ENCODE assay signal across 9 mouse cellular contexts in the genomic region with DNA sequence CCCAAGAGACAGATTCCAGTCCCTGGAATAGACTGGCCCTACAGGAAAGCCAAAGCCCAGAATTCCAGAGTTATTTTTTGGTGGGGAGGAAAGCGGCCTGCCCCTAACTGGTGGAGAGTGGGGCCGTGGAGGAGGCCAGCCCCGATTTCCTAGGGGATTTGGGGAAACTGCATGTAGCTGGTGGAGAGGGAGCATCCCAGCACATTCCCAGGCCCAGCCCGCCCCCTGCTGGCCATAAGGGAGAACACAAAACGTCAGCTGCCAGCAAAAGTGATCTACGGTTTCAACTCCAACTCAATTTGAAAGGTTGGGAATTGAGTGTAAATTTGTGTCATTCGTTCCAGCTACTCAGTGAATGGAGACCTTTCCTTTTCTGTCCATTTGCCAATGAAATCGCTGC. TPM values are rescaled to one million over a fixed set of nuclear protein-coding genes. Genes with fewer than 3 reads are reported as not detected.
DNase-seq lines count a peak whose midpoint lies in the region; ATAC-seq and TF ChIP-seq lines count a peak whose summit lies in the region.
"Had no signal": no experiment of that assay in that cellular context is flagged by ENCODE, and none has a peak within 500 bp of the region (broad histone marks: within the 10 kb centered on the region; RNA-seq: fewer than 3 reads in every experiment).

No protein-coding gene starts in this region.

- peak; percentile 57 for DNase-seq in ovary, postnatal 10 days (ENCODE audit: low spot score)
- no peak for DNase-seq in ovary, adult 18-20 months (ENCODE audit: low spot score)
- DNase-seq in left cerebral cortex, postnatal 14 days (ENCODE audit: low spot score in 2 of 2), result peak; percentile 84 to 89

- no peaks in the 10 kb centered on the region for H3K9me3 ChIP-seq in forebrain, embryonic 13.5 days (replicated peaks)
- no peaks in the 10 kb centered on the region for H3K9me3 ChIP-seq in hindbrain, embryonic 12.5 days (replicated peaks)
- H3K9me3 ChIP-seq: embryonic facial prominence, embryonic 15.5 days had no signal

- H3K27ac ChIP-seq in bone marrow macrophage, adult 2 months (ENCODE audit: insufficient read depth, low read depth, low read length), result no peak overlapping the region
- H3K27ac ChIP-seq in forebrain, embryonic 13.5 days, result no peak overlapping the region
- H3K27ac ChIP-seq in hindbrain, embryonic 12.5 days, result no peak overlapping the region
- H3K27ac ChIP-seq in olfactory bulb, adult 2 months (ENCODE audit: insufficient read depth, low read depth, low read length), result no peak overlapping the region
- H3K27ac ChIP-seq: embryonic facial prominence, embryonic 15.5 days had no signal

- WGBS in forebrain, embryonic 13.5 days, result 8% methylated on average over 8 of the region's 8 CpGs
- WGBS in hindbrain, embryonic 12.5 days, result 5% methylated on average over 8 of the region's 8 CpGs
- 4% methylated on average over 8 of the region's 8 CpGs for WGBS in olfactory bulb, adult 2 months

- H3K9ac ChIP-seq in forebrain, embryonic 13.5 days, result no peak overlapping the region
- no peak overlapping the region for H3K9ac ChIP-seq in hindbrain, embryonic 12.5 days
- H3K9ac ChIP-seq: embryonic facial prominence, embryonic 15.5 days had no signal

- H3K4me1 ChIP-seq in bone marrow macrophage, adult 2 months (ENCODE audit: control insufficient read depth, insufficient read depth, low read length), result no peaks in the 10 kb centered on the region
- H3K4me1 ChIP-seq in forebrain, embryonic 13.5 days, result peaks cover 28% of the 10 kb centered on the region
- peaks cover 10% of the 10 kb centered on the region for H3K4me1 ChIP-seq in hindbrain, embryonic 12.5 days
- peaks cover 9% of the 10 kb centered on the region for H3K4me1 ChIP-seq in olfactory bulb, adult 2 months (ENCODE audit: control insufficient read depth, insufficient read depth, low read length)

- TF ChIP-seq POLR2A in bone marrow macrophage, adult 2 months (IDR thresholded peaks at IDR 0.05; ENCODE audit: borderline replicate concordance, low read depth, low read length), result no peak
- TF ChIP-seq POLR2A in olfactory bulb, adult 2 months (IDR thresholded peaks at IDR 0.05; ENCODE audit: insufficient read depth, low read depth, low read length), result no peak

- no peak overlapping the region for H3K4me3 ChIP-seq in bone marrow macrophage, adult 2 months (ENCODE audit: insufficient read depth, low read length)
- no peak overlapping the region for H3K4me3 ChIP-seq in forebrain, embryonic 13.5 days
- no peak overlapping the region for H3K4me3 ChIP-seq in hindbrain, embryonic 12.5 days
- H3K4me3 ChIP-seq in olfactory bulb, adult 2 months (ENCODE audit: insufficient read depth, low read depth, low read length), result no peak overlapping the region
- H3K4me3 ChIP-seq: embryonic facial prominence, embryonic 15.5 days had no signal

- no peaks in the 10 kb centered on the region for H3K27me3 ChIP-seq in forebrain, embryonic 13.5 days
- no peaks in the 10 kb centered on the region; the same call in 1 of the 2 replicates for H3K27me3 ChIP-seq in hindbrain, embryonic 12.5 days
- H3K27me3 ChIP-seq: embryonic facial prominence, embryonic 15.5 days had no signal

- intact Hi-C loops in left cerebral cortex, postnatal 14 days (cut with DNase I), result loop anchor here (1.0 to 5.0 kb wide), 2 partner anchors 246 to 314 kb away; a partner anchor contains a TSS

- ATAC-seq in forebrain, embryonic 13.5 days, result peak; percentile 68
- ATAC-seq in hindbrain, embryonic 12.5 days (ENCODE audit: low FRiP score), result 0 out of 2 replicates have a peak, but pooled peaks have one; percentile 43
- ATAC-seq in megakaryocyte, adult 5-6 weeks (ENCODE audit: poor library complexity, severe bottlenecking), result no peak

- H3K4me2 ChIP-seq in forebrain, embryonic 13.5 days, result no peak overlapping the region
- no peak overlapping the region for H3K4me2 ChIP-seq in hindbrain, embryonic 12.5 days (replicated peaks)
- H3K4me2 ChIP-seq: embryonic facial prominence, embryonic 15.5 days had no signal

- TF ChIP-seq CTCF in bone marrow macrophage, adult 2 months (IDR thresholded peaks at IDR 0.05; ENCODE audit: low read depth, low read length), result peak; percentile 52; the same call in 1 of the 2 replicates
- TF ChIP-seq CTCF in olfactory bulb, adult 2 months (IDR thresholded peaks at IDR 0.05; ENCODE audit: insufficient read depth, low read depth, low read length), result peak; percentile 93

- no peaks in the 10 kb centered on the region for H3K36me3 ChIP-seq in forebrain, embryonic 13.5 days (ENCODE audit: poor library complexity, severe bottlenecking)
- H3K36me3 ChIP-seq in hindbrain, embryonic 12.5 days, result no peaks in the 10 kb centered on the region
- H3K36me3 ChIP-seq: embryonic facial prominence, embryonic 15.5 days had no signal

RNA-seq across cellular contexts. Expression of a gene that starts 58.9 kb away (rescaled TPM):
- polyA plus RNA-seq in bone marrow macrophage, adult 2 months (2012; ENCODE audit: insufficient read depth, insufficient read length, missing spikeins), result not detected in 2 replicates
- polyA plus RNA-seq in forebrain, embryonic 13.5 days (2015; fragmentation: Nextera tagmentation; extraction: Ambion mirVana), result 0.65 and 0.87 TPM in 2 replicates
- 7.9 and 8.2 TPM in 2 replicates for polyA plus RNA-seq in hindbrain, embryonic 12.5 days (2016; fragmentation: Nextera tagmentation; extraction: Ambion mirVana)
- total RNA-seq in left cerebral cortex, postnatal 14 days (2021), result 1 to 10 TPM; 4.5 to 4.9 TPM
- not detected in 2 replicates for polyA plus RNA-seq in olfactory bulb, adult 2 months (2012; ENCODE audit: insufficient read depth, insufficient read length, low replicate concordance, missing spikeins)
- total RNA-seq in megakaryocyte, adult 5-6 weeks (2015), result not detected in 2 replicates
- not detected in 2 replicates for total RNA-seq in megakaryocyte, adult 5-6 weeks (2017)
